Mouse (Mus musculus) hindbrain, embryonic 14.5 days (tissue): ENCODE measurements around the gene Rtf1. TPM values are rescaled to one million over a fixed set of nuclear protein-coding genes. Genes with fewer than 3 reads are reported as not detected.

ENCODE experiments used
- ATAC-seq: fragments of 200-750 bp; cut with Nextera tagmentation; 2 replicates; pipeline ENCODE4 v1.8.0; 2017; ENCODE audit warnings: moderate number of reproducible peaks, mild to moderate bottlenecking, moderate TSS enrichment, moderate library complexity; ENCODE audit not compliant: low FRiP score
- DNase-seq: peaks from one replicate; pipeline ENCODE4 v3.0.0-alpha.2; 2015; ENCODE audit warnings: low spot score
- H3K27ac ChIP-seq: fragments of 300-500 bp; sonication (generic); 2 replicates; pipeline ENCODE4 v1.5.1; 2014; ENCODE audit warnings: mild to moderate bottlenecking, moderate library complexity
- H3K27me3 ChIP-seq: fragments of 300-500 bp; sonication (generic); 2 replicates; pipeline ENCODE4 v1.6.1; 2014; ENCODE audit warnings: mild to moderate bottlenecking, low read length, mixed read lengths; ENCODE audit not compliant: control insufficient read depth, insufficient read depth
- H3K36me3 ChIP-seq: fragments of 300-500 bp; sonication (generic); replicated peaks from 2 replicates; pipeline ENCODE4 v1.6.1; 2014; ENCODE audit not compliant: control insufficient read depth, insufficient read depth
- H3K4me1 ChIP-seq: fragments of 300-500 bp; sonication (generic); replicated peaks from 2 replicates; pipeline ENCODE4 v1.6.1; 2014; ENCODE audit warnings: antibody characterized with exemption, low read length, mixed read lengths; ENCODE audit not compliant: control insufficient read depth, insufficient read depth
- H3K4me2 ChIP-seq: fragments of 300-500 bp; sonication (generic); replicated peaks from 2 replicates; pipeline ENCODE4 v1.6.1; 2014; ENCODE audit warnings: mild to moderate bottlenecking, moderate library complexity
- H3K4me3 ChIP-seq: fragments of 300-500 bp; sonication (generic); replicated peaks from 2 replicates; pipeline ENCODE4 v1.5.1; 2014; ENCODE audit warnings: mild to moderate bottlenecking, low read length
- H3K9ac ChIP-seq: fragments of 300-500 bp; sonication (generic); 2 replicates; pipeline ENCODE4 v1.6.1; 2014
- H3K9me3 ChIP-seq: fragments of 300-500 bp; sonication (generic); 2 replicates; pipeline ENCODE4 v1.6.1; 2016; ENCODE audit warnings: low read length; ENCODE audit not compliant: control insufficient read depth
- WGBS: fragments of 180-500 bp; shearing (Covaris S2); extraction: QIAGEN DNeasy Blood & Tissue Kit; methylation state at CpG from one replicate; pipeline ENCODE4 v1.1.7; 2014; 5-methylcytosine and 5-hydroxymethylcytosine counted together
- polyA plus RNA-seq: library from polyadenylated mRNA; unstranded; fragments of >200 nt; fragmentation: Nextera tagmentation; extraction: Ambion mirVana; gene quantifications from 2 replicates; pipeline ENCODE4 v1.2.1, GENCODE M21; 2014

Gene Rtf1
- polyA plus RNA-seq, 1 experiment from 2014 or later: 36.2 TPM

DNA sequence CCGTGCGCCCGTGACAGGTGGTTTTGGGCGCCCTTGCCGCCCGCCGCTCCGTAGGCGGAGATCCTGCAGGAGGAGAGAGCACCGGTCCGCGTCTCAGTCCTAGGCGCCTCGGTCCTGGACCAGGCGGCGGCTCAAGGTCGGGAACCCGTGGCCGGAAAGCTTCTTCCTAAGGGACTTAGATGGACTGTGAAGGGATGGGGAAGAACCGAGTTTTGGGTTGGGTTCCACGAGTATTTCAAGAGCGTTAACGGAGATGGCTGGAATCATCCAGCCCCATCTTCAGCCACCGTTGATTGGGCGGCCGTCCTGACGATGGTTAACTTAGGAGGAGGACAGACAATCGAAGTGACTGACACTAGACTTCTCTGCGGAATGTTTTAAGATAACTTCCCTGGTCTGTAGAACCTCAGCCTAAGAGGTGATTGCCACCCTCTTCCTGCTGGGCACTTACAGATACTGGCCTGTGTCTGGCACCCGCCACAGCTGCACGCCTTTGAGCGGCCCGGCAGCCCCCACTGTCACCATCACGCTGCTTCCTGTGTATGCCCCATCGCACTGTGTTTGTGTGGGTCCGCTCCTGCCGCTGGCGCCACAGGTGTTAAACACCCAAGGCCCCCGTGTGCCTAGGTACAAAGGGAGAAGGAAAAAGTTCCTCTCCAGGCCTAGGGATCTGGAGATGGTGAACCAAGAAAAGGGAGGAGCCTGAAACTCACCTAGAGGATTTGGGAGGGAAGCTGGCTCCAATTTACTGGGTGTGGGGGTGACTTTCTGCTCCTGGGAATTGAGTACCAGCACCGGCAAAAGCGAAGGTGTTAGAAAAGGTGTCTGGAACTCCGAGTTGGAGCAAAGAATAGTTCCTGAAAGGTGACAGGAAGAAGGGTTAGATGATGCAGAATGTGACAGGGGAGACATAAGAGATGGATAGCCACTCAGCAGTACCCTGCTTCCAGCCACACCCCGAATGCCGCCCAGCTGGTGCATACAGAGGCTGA, 84.3 kb downstream of the Rtf1 start:
- Histone ChIP-seq H3K36me3 (peaks cover 8% of the 10 kb centered on the region; the same call in 1 of the 2 replicates), H3K4me1 (0 out of 2 replicates have a peak, but pooled peaks cover 10% of the 10 kb centered on the region), H3K4me3 (peak overlapping the region; percentile 58), H3K9me3 (no peaks in the 10 kb centered on the region), H3K27ac (no peak overlapping the region), H3K27me3 (peaks cover 58% of the 10 kb centered on the region), H3K4me2 (peak overlapping the region; percentile 97), H3K9ac (no peak overlapping the region)
- no peak for DNase-seq
- no peak for ATAC-seq
- 5% methylated on average over 44 of the region's 44 CpGs for WGBS

DNA sequence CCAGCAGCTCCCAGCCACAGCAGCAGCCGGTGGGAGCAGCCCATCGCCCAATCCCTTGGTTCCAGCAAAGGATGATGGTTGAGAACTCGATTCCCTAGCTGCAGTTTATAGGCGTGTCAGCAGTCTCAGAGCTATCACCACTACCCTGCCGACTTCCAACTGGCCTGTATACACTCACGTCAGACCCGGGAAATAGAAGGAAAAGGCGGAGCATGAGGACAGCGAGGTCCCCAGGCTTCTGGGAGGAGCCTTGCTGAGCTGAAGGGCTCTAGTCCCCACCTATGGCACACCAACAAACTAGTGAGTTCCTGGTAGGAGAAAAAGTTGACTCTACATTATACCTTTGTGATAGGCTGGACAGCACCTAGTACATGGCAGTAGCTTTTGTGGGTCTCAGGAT, 85.4 kb downstream of the Rtf1 start, which contains the start of gene Ltk:
Ltk (minus strand) TSS at position 181 of the 400 bp plus-strand sequence.
- Histone ChIP-seq H3K27ac (no peak within 1 kb of the TSS), H3K36me3 (peaks cover 15% of the 10 kb centered on the region), H3K27me3 (peaks cover 57% of the 10 kb centered on the region), H3K9ac (no peak within 1 kb of the TSS), H3K4me1 (0 out of 2 replicates have a peak, but pooled peaks cover 10% of the 10 kb centered on the region), H3K4me2 (peak within 1 kb of the TSS; percentile 97; the same call in 1 of the 2 replicates), H3K4me3 (no peak within 1 kb of the TSS), H3K9me3 (no peaks in the 10 kb centered on the region)
- ATAC-seq (no peak), DNase-seq (no peak)
- 14% methylated on average over 9 of the region's 9 CpGs for WGBS

DNA sequence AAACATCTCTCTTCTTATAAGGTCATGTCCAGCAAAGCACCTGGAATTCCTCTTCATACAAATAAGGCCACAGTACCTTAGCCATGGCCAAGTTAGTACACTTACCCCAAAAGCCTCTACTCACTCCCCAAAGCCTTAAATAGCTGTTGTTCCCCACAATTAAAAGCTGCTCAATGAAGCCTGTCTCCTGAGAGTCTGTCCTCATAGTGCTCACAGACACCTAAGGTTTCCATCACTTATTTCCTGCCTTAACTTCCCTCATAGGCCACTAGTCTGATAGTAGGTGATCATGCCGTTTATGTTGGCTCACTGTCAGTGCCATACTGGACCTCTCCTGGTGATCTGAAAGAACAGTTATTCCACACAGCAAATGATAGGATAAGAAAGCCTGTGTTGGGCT, 87.4 kb downstream of the Rtf1 start:
- Histone ChIP-seq H3K27ac (no peak overlapping the region), H3K4me3 (no peak overlapping the region), H3K4me1 (0 out of 2 replicates have a peak, but pooled peaks cover 10% of the 10 kb centered on the region), H3K27me3 (peaks cover 43% of the 10 kb centered on the region), H3K9me3 (no peaks in the 10 kb centered on the region), H3K36me3 (peaks cover 26% of the 10 kb centered on the region), H3K9ac (no peak overlapping the region), H3K4me2 (no peak overlapping the region)
- ATAC-seq (no peak), DNase-seq (no peak)
- 66% methylated on average over 1 of the region's 1 CpGs for whole genome bisulfite sequencing

DNA sequence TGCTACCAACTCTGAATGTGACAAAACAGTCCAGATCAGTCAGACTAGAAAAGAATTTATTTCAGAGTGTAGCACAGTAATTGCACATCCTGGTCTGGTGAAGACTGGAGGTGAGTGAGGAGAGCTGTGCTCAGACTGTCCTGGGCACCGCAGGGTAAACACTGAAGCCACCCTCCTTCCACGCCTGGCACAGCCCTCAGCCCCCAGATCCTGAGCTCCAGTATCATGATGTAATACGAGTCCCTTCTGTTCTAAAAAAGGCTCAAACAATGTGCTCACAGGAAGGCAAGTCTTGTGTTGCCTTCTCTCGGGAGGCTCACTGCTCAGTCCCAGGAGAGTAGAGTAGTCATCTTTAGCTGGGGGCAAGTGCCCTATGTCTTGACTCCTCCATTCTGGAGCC, 89.1 kb downstream of the Rtf1 start:
- Histone ChIP-seq H3K4me3 (no peak overlapping the region), H3K9me3 (no peaks in the 10 kb centered on the region), H3K27me3 (peaks cover 27% of the 10 kb centered on the region), H3K4me1 (no peaks in the 10 kb centered on the region), H3K4me2 (no peak overlapping the region), H3K27ac (no peak overlapping the region), H3K9ac (no peak overlapping the region), H3K36me3 (peaks cover 36% of the 10 kb centered on the region)
- no peak for DNase-seq
- ATAC-seq: no peak
- WGBS: 81% methylated on average over 4 of the region's 4 CpGs

GRCm38 (mm10) chr2:119767246-119767645, 92.4 kb downstream of the Rtf1 start:
- DNase-seq: no peak
- Histone ChIP-seq H3K9me3 (no peaks in the 10 kb centered on the region), H3K27me3 (no peaks in the 10 kb centered on the region), H3K36me3 (peaks cover 68% of the 10 kb centered on the region), H3K27ac (no peak overlapping the region), H3K9ac (no peak overlapping the region), H3K4me3 (no peak overlapping the region), H3K4me2 (no peak overlapping the region), H3K4me1 (no peaks in the 10 kb centered on the region)
- WGBS: 93% methylated on average over 6 of the region's 6 CpGs
- no peak for ATAC-seq

Other genes with a start within 250 kb of the Rtf1 start
- 4.7 and 4.8 TPM in 2 replicates for gene Ino80, start 197.4 kb upstream of the Rtf1 start, polyA plus RNA-seq
- 0.34 and 1.0 TPM in 2 replicates for gene Exd1, start 127.4 kb upstream of the Rtf1 start, polyA plus RNA-seq
- gene Chp1, start 127.4 kb upstream of the Rtf1 start, polyA plus RNA-seq: 58.5 and 59.1 TPM in 2 replicates
- gene Nusap1, start 56.8 kb upstream of the Rtf1 start, polyA plus RNA-seq: 11.0 and 13.8 TPM in 2 replicates
- 3.2 and 6.1 TPM in 2 replicates for gene Oip5, start 56.6 kb upstream of the Rtf1 start, polyA plus RNA-seq
- 37.4 and 37.9 TPM in 2 replicates for gene Ndufaf1, start 12.2 kb upstream of the Rtf1 start, polyA plus RNA-seq
- 0.31 and 0.33 TPM in 2 replicates for gene Itpka, start 67.3 kb downstream of the Rtf1 start, polyA plus RNA-seq
- gene Ltk, start 85.4 kb downstream of the Rtf1 start, polyA plus RNA-seq: 1.6 and 2.7 TPM in 2 replicates
- gene Rpap1, start 112.5 kb downstream of the Rtf1 start, polyA plus RNA-seq: 15.8 and 18.1 TPM in 2 replicates
- gene Tyro3, start 122.7 kb downstream of the Rtf1 start, polyA plus RNA-seq: 26.4 and 26.7 TPM in 2 replicates
- gene Mga, start 222.2 kb downstream of the Rtf1 start, polyA plus RNA-seq: 34.0 and 35.1 TPM in 2 replicates